Mouse (Mus musculus) lung, adult 2 months (tissue): ENCODE measurements at regions not wholly inside any gene's neighbourhood (a gene's known extent, or its start where the extent isn't known, plus 50 kb on each side); places are given as distances from the start of the nearest gene placed in this dataset.

ENCODE experiments used
- DNase-seq: peaks from one replicate; pipeline ENCODE4 v3.0.0; 2022
- H3K4me1 ChIP-seq: fragments of 200-500 bp; 2 replicates; pipeline ENCODE4 v1.6.1; 2011; ENCODE audit warnings: low read length; ENCODE audit not compliant: control insufficient read depth, insufficient read depth
- H3K4me3 ChIP-seq: fragments of 200-500 bp; replicated peaks from 2 replicates; pipeline ENCODE3; 2011; ENCODE audit warnings: low read depth, mild to moderate bottlenecking, control low read depth, low read length; ENCODE audit errors: extremely low read depth
- CTCF ChIP-seq: fragments of 200-500 bp; IDR thresholded peaks from 2 replicates; pipeline ENCODE4 v1.5.1; 2011; ENCODE audit warnings: mild to moderate bottlenecking, low read length, control low read depth; ENCODE audit not compliant: insufficient read depth
- POLR2A ChIP-seq: fragments of 200-500 bp; IDR thresholded peaks from 2 replicates; pipeline ENCODE4 v1.6.1; 2011; ENCODE audit warnings: low read depth, mild to moderate bottlenecking, control low read depth, low read length, borderline replicate concordance; ENCODE audit errors: extremely low read depth
- WGBS: fragments of 180-500 bp; shearing (Covaris S2); methylation state at CpG from one replicate; pipeline ENCODE4 v1.1.7; 2018; 5-methylcytosine and 5-hydroxymethylcytosine counted together

DNA sequence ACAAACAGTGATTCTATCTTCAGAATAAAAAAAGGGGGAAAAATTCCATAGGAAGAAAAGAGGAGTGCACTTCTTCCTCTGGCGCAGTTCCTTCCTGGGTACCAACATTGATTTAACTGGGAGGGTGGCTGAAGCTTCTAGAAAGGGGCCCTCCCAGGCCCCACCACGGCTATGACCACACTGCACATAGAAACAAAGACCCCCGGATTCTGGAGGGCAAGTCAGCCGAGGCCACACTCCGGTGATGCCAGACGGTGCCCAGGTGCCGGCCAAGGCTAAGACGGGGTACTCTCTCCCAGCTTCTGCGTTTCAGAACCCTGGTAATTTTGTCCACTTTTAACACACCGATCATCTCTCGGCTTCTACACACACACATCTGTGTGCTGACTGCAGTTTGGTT is 435.8 kb downstream of the Zfp536 start:
- Histone ChIP-seq H3K4me3 (no peak overlapping the region), H3K4me1 (no peaks in the 10 kb centered on the region)
- no peak for DNase-seq
- TF ChIP-seq POLR2A (no peak), CTCF (no peak)
- 47% methylated on average over 11 of the region's 11 CpGs for whole genome bisulfite sequencing

DNA sequence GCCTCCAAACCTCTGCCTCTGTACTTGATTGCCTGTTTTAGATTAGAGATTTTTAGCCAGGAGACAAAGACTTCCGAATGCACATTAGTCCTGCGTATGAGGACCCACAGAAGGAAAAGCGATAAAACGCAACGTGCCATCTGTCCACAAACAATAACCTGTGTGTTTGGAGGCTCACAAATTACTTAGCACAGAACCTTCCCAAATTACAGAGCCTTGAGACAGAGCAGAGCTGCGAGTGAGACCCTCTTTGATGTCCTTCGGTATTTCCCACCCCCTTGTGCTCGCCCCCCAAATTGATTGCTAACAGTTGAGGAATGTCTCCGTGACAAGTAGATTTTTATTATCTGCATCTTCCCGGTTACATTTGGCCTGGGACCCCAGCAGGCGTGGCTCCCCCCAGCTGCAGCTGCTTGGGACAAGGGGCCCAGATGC is 435.4 kb downstream of the Zfp536 start:
- DNase-seq: no peak
- Histone ChIP-seq H3K4me1 (no peaks in the 10 kb centered on the region), H3K4me3 (no peak overlapping the region)
- TF ChIP-seq POLR2A: no peak
- TF ChIP-seq CTCF: no peak
- WGBS: 42% methylated on average over 11 of the region's 11 CpGs

DNA sequence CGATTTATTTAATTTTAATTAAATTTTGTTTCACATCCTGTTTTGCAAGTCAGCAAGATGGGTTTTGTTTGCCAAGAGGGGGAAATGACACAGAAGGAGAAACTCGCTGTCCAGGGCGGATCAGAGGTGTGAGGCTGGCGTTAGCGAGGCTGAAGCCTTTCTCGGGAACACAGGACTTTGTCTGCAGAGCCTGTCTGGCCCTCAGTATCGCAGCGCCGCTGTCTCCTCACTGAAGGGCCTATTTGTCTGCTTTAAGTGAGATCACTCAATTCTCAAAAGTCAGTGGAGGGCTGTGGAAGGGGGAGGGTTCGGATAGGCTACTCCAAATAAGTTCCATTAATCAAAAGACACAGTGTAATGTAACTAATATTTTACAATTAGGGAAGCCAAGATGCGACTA is 430.8 kb downstream of the Zfp536 start:
- DNase-seq: no peak
- H3K4me1 ChIP-seq: no peaks in the 10 kb centered on the region
- WGBS: 18% methylated on average over 11 of the region's 11 CpGs
- TF ChIP-seq POLR2A: no peak
- no peak for TF ChIP-seq CTCF
- no peak overlapping the region for H3K4me3 ChIP-seq

DNA sequence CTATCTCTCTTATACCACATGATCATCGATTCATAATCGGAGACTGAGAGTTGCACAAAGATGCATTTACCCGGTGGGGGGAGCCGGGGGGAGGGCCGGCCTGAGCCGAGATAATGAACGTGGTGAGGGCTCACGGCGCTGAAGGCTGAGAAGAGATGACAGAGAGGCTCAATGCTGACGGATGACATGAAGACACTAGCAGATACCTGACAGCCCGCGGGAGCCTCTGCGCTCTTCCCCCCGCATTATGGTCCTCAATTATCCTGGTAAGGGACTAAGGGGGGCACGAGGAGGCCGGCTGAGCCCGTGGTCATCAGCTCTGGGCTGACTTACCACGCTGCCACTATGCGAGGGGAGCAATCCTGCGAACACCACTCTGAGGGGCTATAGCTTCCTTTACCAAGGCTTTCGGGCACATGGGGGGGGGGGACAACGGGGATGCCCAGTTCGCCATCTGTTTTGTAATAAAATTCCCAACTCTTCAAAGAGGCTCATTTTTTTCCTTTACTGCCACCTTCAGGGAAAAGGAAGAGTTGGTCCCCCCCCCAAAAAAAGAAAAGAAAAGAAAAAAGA is 430.3 kb downstream of the Zfp536 start:
- no peak overlapping the region for H3K4me3 ChIP-seq
- TF ChIP-seq CTCF: no peak
- TF ChIP-seq POLR2A: no peak
- no peak for DNase-seq
- H3K4me1 ChIP-seq: no peaks in the 10 kb centered on the region
- 20% methylated on average over 23 of the region's 23 CpGs for WGBS

DNA sequence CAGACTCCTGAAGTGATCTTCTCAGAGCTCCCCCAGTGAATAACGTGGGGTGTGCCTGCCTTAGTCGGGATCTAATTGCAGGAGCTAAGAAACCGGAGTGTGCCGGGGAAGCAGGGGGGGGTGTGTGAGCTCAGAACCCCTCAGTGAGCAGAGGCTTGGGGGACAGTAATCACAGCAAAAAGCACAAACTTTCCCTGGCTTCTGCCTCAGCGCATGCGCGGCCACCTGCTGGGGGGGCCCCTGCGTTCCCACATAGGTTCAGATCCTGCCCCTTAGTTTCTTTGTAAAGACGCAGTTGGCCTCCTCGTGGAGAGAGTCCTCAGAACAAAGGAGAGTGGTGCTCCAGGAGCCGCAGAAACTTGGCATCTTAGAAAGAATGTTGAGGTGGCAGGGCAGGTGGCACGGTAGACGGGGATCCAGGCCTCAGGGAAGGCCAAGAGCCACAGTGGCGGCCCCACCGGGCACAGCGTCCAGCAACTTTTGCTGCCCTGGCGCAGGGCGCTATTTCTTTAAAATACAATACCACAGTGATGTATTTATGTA is 429.7 kb downstream of the Zfp536 start:
- H3K4me1 ChIP-seq: no peaks in the 10 kb centered on the region
- 44% methylated on average over 18 of the region's 18 CpGs for WGBS
- no peak overlapping the region for H3K4me3 ChIP-seq

DNA sequence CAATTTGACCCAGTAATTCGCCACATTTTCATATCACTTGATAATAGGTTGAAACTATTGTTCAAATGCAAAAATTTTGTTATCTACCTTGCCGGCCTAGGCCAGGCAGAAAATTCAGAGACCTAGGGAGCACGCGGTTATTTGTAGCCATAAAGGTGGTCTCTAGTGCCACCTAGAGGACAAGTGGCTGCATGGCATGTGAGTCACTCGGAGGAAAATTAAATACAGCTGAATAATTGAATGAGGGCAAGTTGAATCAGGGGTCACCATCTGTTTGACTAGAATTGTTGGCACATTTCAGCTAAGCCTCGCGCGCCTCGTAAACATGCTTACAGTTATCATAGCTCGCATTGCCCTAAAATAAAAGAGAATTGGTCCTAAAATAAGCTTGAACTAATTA is 427.4 kb downstream of the Zfp536 start:
- peak; percentile 63 for DNase-seq
- no peak overlapping the region for H3K4me3 ChIP-seq
- H3K4me1 ChIP-seq: no peaks in the 10 kb centered on the region
- TF ChIP-seq CTCF: peak; percentile 81
- no peak for TF ChIP-seq POLR2A
- 3% methylated on average over 10 of the region's 10 CpGs for WGBS

More for the DNA sequence above, 429.7 kb downstream of the Zfp536 start:
- TF ChIP-seq CTCF: no peak
- TF ChIP-seq POLR2A: no peak
- peak; percentile 7 for DNase-seq

DNA sequence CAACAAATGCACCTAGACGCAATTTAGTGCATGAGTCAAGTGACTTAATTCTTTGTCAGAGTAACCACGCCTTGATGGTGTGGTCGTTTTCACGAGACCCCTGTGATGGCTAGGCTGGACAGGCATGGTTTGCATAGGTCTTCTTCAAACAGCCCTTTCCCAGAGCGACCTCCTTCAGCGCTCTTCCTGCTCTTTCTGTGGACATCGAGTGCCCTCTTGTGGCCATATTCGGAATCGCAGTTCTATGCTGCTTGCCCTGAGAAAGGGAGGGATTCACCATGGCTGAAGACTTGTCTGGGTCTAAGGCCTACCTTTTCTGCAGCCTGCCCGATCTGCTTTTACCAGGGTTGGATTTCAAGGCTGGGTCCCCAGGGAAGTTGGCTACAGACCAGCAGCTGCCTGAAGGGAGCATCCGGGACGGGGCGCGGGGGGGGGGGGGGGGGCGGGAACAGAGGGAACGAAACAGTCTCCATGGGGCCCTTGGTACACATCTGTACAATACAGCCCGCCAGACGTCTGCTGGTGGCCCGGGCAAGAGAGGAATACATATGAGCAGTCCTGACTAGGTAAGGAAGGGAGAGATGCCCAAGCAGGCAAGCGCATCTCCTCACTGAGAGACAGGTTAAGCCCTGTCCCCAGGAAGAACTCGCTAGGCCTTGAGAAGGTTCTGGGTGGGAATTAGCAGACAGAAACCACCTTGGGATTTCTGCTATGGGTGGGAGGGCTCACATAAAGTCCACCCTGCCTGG is 415.6 kb downstream of the Zfp536 start:
- WGBS: 20% methylated on average over 21 of the region's 21 CpGs
- peak; percentile 84 for DNase-seq
- Histone ChIP-seq H3K4me1 (0 out of 2 replicates have a peak, but pooled peaks cover 2% of the 10 kb centered on the region), H3K4me3 (no peak overlapping the region)
- TF ChIP-seq CTCF (peak; percentile 98), POLR2A (no peak)

DNA sequence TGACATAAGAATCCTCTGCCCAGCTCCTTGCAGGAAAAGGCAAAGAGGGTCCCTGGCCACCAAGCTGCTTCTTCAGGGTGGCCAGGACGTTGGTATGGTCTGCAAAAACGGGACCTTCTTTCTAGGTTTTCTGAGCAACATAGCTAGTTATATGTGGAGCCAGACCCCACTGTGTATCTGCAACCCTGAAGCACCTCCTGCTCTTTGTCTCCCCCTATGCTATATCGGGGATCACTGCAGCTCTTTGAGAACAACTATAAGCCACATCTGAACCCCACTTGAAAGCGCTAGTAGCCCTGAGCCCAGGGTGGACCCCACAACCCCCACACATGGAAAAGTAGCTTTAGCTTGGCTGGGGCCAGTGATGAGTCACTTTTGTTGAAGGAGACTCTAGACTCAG is 414.9 kb downstream of the Zfp536 start:
- 0 out of 2 replicates have a peak, but pooled peaks cover 2% of the 10 kb centered on the region for H3K4me1 ChIP-seq
- no peak overlapping the region for H3K4me3 ChIP-seq
- no peak for DNase-seq
- TF ChIP-seq POLR2A: no peak
- TF ChIP-seq CTCF: no peak
- 62% methylated on average over 4 of the region's 4 CpGs for WGBS

DNA sequence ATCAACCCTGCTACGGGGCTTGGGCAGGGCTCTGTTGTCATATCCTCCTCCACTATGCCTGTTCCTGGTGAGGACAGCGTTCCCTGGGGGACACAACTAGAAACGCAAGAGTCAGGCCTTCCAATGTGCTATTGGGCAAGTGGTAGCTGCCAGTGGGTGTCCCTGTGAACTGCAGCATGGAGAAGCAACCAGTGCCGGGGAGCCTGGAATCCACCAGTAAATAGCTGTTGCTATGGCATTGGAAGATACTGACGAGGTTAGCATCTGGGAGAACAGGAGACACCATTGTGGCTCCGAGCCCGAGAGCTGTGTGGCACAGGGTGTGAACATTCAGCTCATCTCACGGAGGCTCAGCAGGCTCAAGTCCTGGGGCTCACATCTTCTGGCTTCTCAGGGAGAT is 414.0 kb downstream of the Zfp536 start:
- 89% methylated on average over 8 of the region's 8 CpGs for WGBS
- TF ChIP-seq CTCF: no peak
- no peak for TF ChIP-seq POLR2A
- DNase-seq: no peak
- H3K4me3 ChIP-seq: no peak overlapping the region
- 0 out of 2 replicates have a peak, but pooled peaks cover 2% of the 10 kb centered on the region for H3K4me1 ChIP-seq

DNA sequence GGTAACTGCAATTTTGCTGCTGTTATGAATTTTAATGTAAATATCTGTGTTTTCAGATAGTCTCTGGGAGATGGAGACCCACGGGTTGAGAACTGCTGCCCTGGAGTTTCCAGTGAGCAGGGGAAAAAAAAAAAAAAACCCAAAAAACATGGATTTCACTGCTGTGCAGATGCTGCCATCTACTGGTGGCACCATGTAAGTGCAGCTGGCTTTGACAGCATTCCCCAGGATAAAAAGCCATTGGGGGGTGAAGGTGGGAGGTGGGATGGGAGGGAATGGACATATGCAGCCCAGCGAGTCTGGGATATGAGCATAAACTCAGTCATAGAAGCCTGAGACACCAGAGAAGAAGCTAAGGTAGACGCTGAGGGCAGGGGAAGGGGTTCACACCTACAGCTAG is 413.3 kb downstream of the Zfp536 start:
- 10% methylated on average over 3 of the region's 3 CpGs for WGBS
- DNase-seq: no peak
- 0 out of 2 replicates have a peak, but pooled peaks cover 2% of the 10 kb centered on the region for H3K4me1 ChIP-seq
- H3K4me3 ChIP-seq: no peak overlapping the region
- TF ChIP-seq POLR2A (no peak), CTCF (peak; percentile 78)
